Mouse (Mus musculus) effector memory CD4-positive, alpha-beta T cell, adult 7 months (primary cell): ENCODE data around the gene Edc3. TPM values are rescaled to one million over a fixed set of nuclear protein-coding genes. Genes with fewer than 3 reads are reported as not detected.

Experiments
- polyA plus RNA-seq: library from polyadenylated mRNA; unstranded; fragments of 100-300 nt; shearing (Covaris generic); gene quantifications from one replicate; pipeline ENCODE4 v1.2.1, GENCODE M21; 2017

Gene Edc3
- 24.8 TPM for polyA plus RNA-seq

DNA sequence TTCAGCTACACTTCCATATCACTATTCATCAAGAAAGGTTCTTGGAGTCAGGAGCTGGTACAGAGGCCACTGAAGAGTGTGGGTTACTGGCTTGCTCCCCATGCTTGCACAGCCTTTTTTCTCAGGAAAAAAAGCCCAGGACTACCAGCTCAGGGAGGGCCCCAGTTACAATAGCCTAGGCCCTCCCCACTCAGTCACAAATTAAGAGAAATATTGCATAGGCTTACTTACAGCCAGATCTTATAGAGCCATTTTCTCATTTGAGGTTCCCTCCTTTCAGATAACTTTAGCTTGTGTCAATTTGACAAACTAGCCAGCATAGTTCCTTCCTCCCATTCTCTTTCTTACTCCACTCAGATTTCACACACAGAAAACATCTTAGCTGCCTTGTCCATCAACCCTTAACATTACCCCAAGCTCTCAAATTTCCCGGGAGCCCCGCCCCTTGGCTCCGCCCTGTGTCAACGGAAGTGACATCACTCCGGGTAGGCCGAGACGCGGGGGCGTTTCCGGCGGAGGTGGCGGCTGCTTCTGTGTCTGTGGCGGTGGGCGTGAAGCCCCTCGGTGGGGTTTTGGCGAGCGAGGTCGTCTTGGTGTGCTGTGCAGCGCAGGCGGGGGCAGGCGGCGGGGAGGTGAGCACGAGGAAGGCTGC, at the start of gene Edc3:
Gene Edc3, plus strand, starts transcription at position 473 of the 652 bp plus-strand sequence.

GRCm38 (mm10) chr9:57683520-57683919, 24.8 kb upstream of the Edc3 start, which contains the start of gene Cyp1a2:
Gene Cyp1a2, minus strand, starts transcription at chr9:57683703.

DNA sequence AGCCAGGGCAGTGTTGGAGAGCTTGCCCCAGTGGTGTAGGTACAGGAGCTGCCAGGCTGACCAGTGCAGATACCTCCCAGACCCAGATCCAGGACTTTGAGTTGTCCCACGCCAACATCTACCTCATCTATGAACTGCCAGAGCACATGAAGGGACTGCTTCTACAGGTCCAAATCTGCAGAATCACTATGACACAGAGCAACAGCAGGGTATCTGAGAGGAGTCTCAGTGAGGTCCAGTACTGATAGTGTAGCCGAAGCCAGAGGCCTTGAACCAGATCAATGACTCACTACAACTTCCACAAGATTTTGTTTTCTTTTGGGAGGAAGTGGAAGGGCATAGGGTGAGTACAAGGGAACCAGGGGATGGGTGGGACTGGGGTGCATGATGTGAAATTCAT, 20.6 kb upstream of the Edc3 start, which contains the start of gene Cyp1a1:
Gene Cyp1a1, plus strand, starts transcription at position 178 of the 400 bp plus-strand sequence.

GRCm38 (mm10) chr9:57765364-57766351, 57.3 kb downstream of the Edc3 start, which contains the start of gene Clk3:
Gene Clk3, minus strand, starts transcription at chr9:57765860.

Other genes starting within 250 kb of the Edc3 start
- gene Scamp5, start 240.5 kb upstream of the Edc3 start, polyA plus RNA-seq = 0.30 TPM
- not detected for gene Rpp25, start 204.5 kb upstream of the Edc3 start, polyA plus RNA-seq
- 261 TPM for gene Cox5a, start 187.3 kb upstream of the Edc3 start, polyA plus RNA-seq
- gene Fam219b, start 171.0 kb upstream of the Edc3 start, polyA plus RNA-seq = 11.2 TPM
- 8.5 TPM for gene Mpi, start 155.8 kb upstream of the Edc3 start, polyA plus RNA-seq
- 77.3 TPM for gene Scamp2, start 147.6 kb upstream of the Edc3 start, polyA plus RNA-seq
- 33.8 TPM for gene Ulk3, start 119.1 kb upstream of the Edc3 start, polyA plus RNA-seq
- gene Cplx3, start 102.3 kb upstream of the Edc3 start, polyA plus RNA-seq = not detected
- gene Lman1l, start 87.8 kb upstream of the Edc3 start, polyA plus RNA-seq = not detected
- 81.2 TPM for gene Csk, start 54.9 kb upstream of the Edc3 start, polyA plus RNA-seq
- not detected for gene Cyp1a2, start 24.8 kb upstream of the Edc3 start, polyA plus RNA-seq
- not detected for gene Cyp1a1, start 20.6 kb upstream of the Edc3 start, polyA plus RNA-seq
- 219 TPM for gene Clk3, start 57.3 kb downstream of the Edc3 start, polyA plus RNA-seq
- 52.3 TPM for gene Arid3b, start 128.3 kb downstream of the Edc3 start, polyA plus RNA-seq
- 55.5 TPM for gene Ubl7, start 202.4 kb downstream of the Edc3 start, polyA plus RNA-seq
- gene Sema7a, start 231.6 kb downstream of the Edc3 start, polyA plus RNA-seq = 3.5 TPM